Mouse (Mus musculus) cerebellum, adult 2 months (tissue): ENCODE measurements around the gene Rgs3.

ENCODE experiments used
- CTCF ChIP-seq: fragments of 200-500 bp; IDR thresholded peaks from 2 replicates; pipeline ENCODE4 v1.5.1; 2011; ENCODE audit warnings: low read depth, mild to moderate bottlenecking, control low read depth, low read length, moderate library complexity, borderline replicate concordance; ENCODE audit not compliant: insufficient read depth
- POLR2A ChIP-seq: fragments of 200-500 bp; IDR thresholded peaks from 2 replicates; pipeline ENCODE4 v1.6.1; 2011; ENCODE audit warnings: low read length, control low read depth, borderline replicate concordance; ENCODE audit not compliant: insufficient read depth

DNA sequence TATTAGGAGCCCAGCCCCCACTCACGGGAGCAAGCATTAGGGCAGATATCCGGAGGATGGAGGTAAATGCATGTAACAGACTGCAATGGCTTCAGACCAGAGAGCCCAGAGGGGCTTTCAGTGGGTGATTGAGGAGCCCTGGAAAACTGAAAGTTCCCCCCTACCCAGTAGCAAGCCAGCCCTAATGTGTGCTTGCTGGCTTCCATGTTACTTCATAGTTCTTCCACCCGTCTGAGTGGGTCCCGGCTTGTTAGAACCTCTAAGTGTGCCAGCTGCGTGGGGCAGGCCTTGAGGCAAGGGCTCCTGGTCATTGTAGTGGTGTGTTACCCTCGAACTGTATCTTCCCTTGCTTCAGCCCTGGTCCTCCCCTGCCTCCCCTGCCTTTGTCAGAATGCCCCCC, 168.8 kb downstream of the Rgs3 start:
- no peak for TF ChIP-seq POLR2A
- no peak for TF ChIP-seq CTCF
